Mouse (Mus musculus) G1E (cell line): ENCODE results near the gene Gm7075.

ENCODE experiments used
- CTCF ChIP-seq: IDR thresholded peaks from 2 replicates; pipeline ENCODE4 v1.5.1; 2012; ENCODE audit warnings: low read depth, low read length, inconsistent platforms, mixed read lengths
- GATA1 ChIP-seq: IDR thresholded peaks from 2 replicates; pipeline ENCODE4 v1.6.1; 2012; ENCODE audit warnings: borderline replicate concordance, low read length, inconsistent platforms, mixed read lengths
- GATA2 ChIP-seq: IDR thresholded peaks from 2 replicates; pipeline ENCODE4 v1.6.1; 2012; ENCODE audit warnings: low read depth, low read length, inconsistent platforms, borderline replicate concordance
- POLR2AphosphoS5 ChIP-seq: IDR thresholded peaks from 2 replicates; pipeline ENCODE4 v1.6.1; 2012; ENCODE audit warnings: low read depth, low read length, inconsistent platforms; ENCODE audit not compliant: insufficient replicate concordance
- TAL1 ChIP-seq: conservative IDR thresholded peaks from 2 replicates; pipeline ENCODE4 v1.6.1; 2012; ENCODE audit warnings: low read depth, low read length, inconsistent platforms, mixed read lengths

GRCm38 (mm10) chr10:63378948-63379680 lies 42.5 kb downstream of the Gm7075 start:
- TF ChIP-seq CTCF (no peak), TAL1 (no peak), GATA1 (no peak), POLR2AphosphoS5 (no peak), GATA2 (no peak)
